Mouse (Mus musculus) MN1 (cell line): ENCODE data around the gene Wdr20.

Experiments
- DNase-seq: peaks from one replicate; pipeline ENCODE4 v3.0.0-alpha.2; 2016; ENCODE audit warnings: low spot score

Wdr20 gene

GRCm38 (mm10) chr12:110821787-110822186, 84.0 kb downstream of the Wdr20 start:
- DNase-seq = no peak

- no peak for DNase-seq
Measured at GRCm38 (mm10) chr12:110822366-110822765, 84.6 kb downstream of the Wdr20 start.

- DNase-seq = no peak
Measured at GRCm38 (mm10) chr12:110828908-110829307, 91.2 kb downstream of the Wdr20 start.

GRCm38 (mm10) chr12:110830293-110831024, 92.7 kb downstream of the Wdr20 start:
- DNase-seq = no peak

GRCm38 (mm10) chr12:110835182-110835581, 97.4 kb downstream of the Wdr20 start:
- DNase-seq = no peak

GRCm38 (mm10) chr12:110836729-110837128, 99.0 kb downstream of the Wdr20 start:
- DNase-seq = no peak

- no peak for DNase-seq
Measured at GRCm38 (mm10) chr12:110837192-110837841, 99.6 kb downstream of the Wdr20 start.

GRCm38 (mm10) chr12:110837850-110838249, 100.1 kb downstream of the Wdr20 start:
- no peak for DNase-seq

- peak; percentile 92 for DNase-seq
Measured at GRCm38 (mm10) chr12:110840348-110841198, 102.8 kb downstream of the Wdr20 start, which contains the start of gene Mok. TSS of gene Mok (minus strand) at chr12:110840939.

GRCm38 (mm10) chr12:110841731-110842493, 104.2 kb downstream of the Wdr20 start:
- no peak for DNase-seq

- peak; percentile 80 for DNase-seq
Measured at GRCm38 (mm10) chr12:110843194-110844048, 105.7 kb downstream of the Wdr20 start.

- peak; percentile 51 for DNase-seq
Measured at GRCm38 (mm10) chr12:110844227-110845130, 106.7 kb downstream of the Wdr20 start.

GRCm38 (mm10) chr12:110845131-110845880, 107.6 kb downstream of the Wdr20 start:
- peak; percentile 93 for DNase-seq

- DNase-seq = peak; percentile 48
Measured at GRCm38 (mm10) chr12:110846191-110846765, 108.5 kb downstream of the Wdr20 start.

- peak; percentile 74 for DNase-seq
Measured at GRCm38 (mm10) chr12:110850010-110850928, 112.5 kb downstream of the Wdr20 start, which contains the start of gene Zfp839. TSS of gene Zfp839 (plus strand) at chr12:110850253.

- no peak for DNase-seq
Measured at GRCm38 (mm10) chr12:110850929-110851256, 113.1 kb downstream of the Wdr20 start.

GRCm38 (mm10) chr12:110851414-110851813, 113.7 kb downstream of the Wdr20 start:
- no peak for DNase-seq

- DNase-seq = no peak
Measured at GRCm38 (mm10) chr12:110851923-110852322, 114.2 kb downstream of the Wdr20 start.
